Mouse (Mus musculus) myocyte (in vitro differentiated cells): ENCODE data around the gene Slc16a8.

Experiments
- POLR2A ChIP-seq: IDR thresholded peaks from one replicate; pipeline ENCODE4 v1.6.1; 2011; ENCODE audit warnings: low read depth, mild to moderate bottlenecking, control low read depth, moderate library complexity; ENCODE audit not compliant: insufficient read length
- USF1 ChIP-seq: IDR thresholded peaks from one replicate; pipeline ENCODE4 v1.6.1; 2011; ENCODE audit warnings: low read depth, mild to moderate bottlenecking, control low read depth, moderate library complexity

DNA sequence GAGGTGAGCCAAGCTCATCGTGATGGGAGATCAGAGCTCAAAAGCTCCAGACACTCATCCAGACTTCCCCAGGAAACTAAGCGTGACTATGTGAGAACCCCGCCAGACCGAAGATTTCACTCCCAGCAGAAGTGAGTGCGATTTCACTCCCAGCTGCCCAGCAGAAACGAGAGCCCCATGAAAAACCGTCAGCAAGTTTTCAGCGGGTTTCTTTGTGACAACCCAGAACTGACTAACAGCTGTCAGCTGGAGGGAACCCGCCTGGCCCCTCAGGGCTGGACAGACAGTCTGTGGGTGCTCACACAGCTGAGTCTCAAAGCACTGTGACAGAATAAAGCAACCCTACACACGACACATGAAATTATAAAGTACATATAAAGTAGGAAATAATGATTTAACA lies 23.2 kb upstream of the Slc16a8 start:
- TF ChIP-seq POLR2A: no peak
- TF ChIP-seq USF1: no peak
